Mouse (Mus musculus) cortical plate, adult 2 months (tissue): ENCODE results near the gene Bank1.

Source experiments
- CTCF ChIP-seq: fragments of 200-500 bp; IDR thresholded peaks from 2 replicates; pipeline ENCODE4 v1.5.1; 2011; ENCODE audit warnings: mild to moderate bottlenecking, control low read depth, low read length; ENCODE audit not compliant: insufficient read depth; ENCODE audit errors: extremely low read depth
- POLR2A ChIP-seq: fragments of 200-500 bp; IDR thresholded peaks from 2 replicates; pipeline ENCODE4 v1.6.1; 2011; ENCODE audit warnings: mild to moderate bottlenecking, low read length, control low read depth; ENCODE audit not compliant: insufficient read depth; ENCODE audit errors: extremely low read depth

- TF ChIP-seq CTCF (no peak), POLR2A (no peak)
Observed at GRCm38 (mm10) chr3:136321936-136322335, 3.9 kb downstream of the Bank1 start.
